Mouse (Mus musculus): ENCODE data around the gene Uba52. TPM values are rescaled to one million over a fixed set of nuclear protein-coding genes. Genes with fewer than 3 reads are reported as not detected.

The Uba52 gene
- total RNA-seq, 2 experiments from 2014 or later: 3,244 to 5,307 TPM

DNA sequence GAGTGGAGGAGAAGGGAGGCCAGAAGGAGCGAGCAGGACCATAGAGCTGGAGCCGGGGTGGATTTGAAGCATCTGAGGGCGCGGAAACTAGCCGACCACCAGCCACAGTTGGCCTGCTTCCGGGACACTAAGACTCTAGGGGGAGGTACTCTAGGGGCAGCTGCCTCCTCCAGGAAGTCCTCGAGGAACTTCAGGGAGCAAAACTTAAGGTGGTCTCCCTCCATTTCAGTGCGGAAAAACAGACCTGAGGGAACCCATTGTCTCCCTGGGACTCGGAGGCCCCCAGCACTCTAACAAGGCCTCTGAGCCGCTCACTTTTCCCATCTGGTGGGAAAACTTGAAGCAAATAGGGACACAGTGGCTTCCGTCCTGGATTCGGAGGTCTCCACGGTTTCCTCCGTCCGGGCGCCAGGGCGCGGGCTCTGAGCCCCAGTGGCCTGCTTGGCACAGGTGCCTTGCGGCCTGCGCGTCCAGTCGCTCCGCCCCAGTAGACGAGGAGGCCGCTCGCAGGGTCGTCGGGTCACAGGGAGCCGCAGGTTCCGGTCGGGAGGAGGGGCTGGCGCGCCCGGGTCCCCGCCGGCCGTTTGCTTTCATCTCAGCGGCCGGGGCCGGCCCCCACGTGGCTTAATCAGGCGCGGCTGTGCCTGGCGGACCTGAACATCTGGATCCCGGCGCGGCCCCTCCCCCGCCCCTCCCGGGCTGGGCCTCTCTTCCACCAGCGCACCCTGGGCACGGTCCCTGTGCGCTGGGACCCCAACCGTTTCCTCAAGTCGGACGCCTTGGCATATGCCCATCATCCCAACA, 22.4 kb downstream of the Uba52 start:
- ATAC-seq (replicated peaks; ENCODE audit: poor library complexity): peak; percentile 29; the same call in 1 of the 2 replicates

- no peak for ATAC-seq (replicated peaks; ENCODE audit: poor library complexity)
Observed at GRCm38 (mm10) chr8:70486941-70487520, 23.6 kb downstream of the Uba52 start, which contains the start of gene Tmem59l. Tmem59l (minus strand) TSS chr8:70487358.

DNA sequence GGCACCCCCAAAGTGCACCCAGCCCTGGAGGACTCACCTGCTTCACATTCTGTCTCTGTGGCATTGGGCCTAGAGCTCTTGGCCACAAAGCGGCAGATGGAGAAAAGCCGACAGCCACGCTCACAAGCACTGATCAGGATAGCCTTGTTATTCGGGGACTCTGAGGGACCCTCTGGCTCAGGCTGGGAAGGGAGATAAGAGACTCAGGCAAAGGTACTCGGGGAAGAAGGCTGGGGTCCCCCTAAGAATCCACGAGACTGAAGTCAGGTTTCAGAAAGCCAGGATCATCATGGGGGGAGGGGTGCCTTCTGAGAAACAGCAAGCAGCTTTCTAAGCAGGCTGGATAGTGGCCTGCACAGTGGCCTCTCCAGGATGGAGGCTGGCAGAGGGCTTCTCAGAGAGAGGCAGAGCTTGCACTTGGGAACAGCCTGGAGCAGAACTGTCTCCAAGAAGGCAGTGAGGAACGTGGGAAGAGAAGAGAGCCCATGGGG, 24.4 kb downstream of the Uba52 start:
- ATAC-seq (replicated peaks; ENCODE audit: poor library complexity): no peak

GRCm38 (mm10) chr8:70482943-70483342, 27.7 kb downstream of the Uba52 start:
- ATAC-seq (replicated peaks; ENCODE audit: poor library complexity): no peak

GRCm38 (mm10) chr8:70481908-70482307, 28.7 kb downstream of the Uba52 start:
- ATAC-seq (replicated peaks; ENCODE audit: poor library complexity): no peak

GRCm38 (mm10) chr8:70477269-70477982, 33.2 kb downstream of the Uba52 start:
- ATAC-seq (replicated peaks; ENCODE audit: poor library complexity): peak; percentile 53

DNA sequence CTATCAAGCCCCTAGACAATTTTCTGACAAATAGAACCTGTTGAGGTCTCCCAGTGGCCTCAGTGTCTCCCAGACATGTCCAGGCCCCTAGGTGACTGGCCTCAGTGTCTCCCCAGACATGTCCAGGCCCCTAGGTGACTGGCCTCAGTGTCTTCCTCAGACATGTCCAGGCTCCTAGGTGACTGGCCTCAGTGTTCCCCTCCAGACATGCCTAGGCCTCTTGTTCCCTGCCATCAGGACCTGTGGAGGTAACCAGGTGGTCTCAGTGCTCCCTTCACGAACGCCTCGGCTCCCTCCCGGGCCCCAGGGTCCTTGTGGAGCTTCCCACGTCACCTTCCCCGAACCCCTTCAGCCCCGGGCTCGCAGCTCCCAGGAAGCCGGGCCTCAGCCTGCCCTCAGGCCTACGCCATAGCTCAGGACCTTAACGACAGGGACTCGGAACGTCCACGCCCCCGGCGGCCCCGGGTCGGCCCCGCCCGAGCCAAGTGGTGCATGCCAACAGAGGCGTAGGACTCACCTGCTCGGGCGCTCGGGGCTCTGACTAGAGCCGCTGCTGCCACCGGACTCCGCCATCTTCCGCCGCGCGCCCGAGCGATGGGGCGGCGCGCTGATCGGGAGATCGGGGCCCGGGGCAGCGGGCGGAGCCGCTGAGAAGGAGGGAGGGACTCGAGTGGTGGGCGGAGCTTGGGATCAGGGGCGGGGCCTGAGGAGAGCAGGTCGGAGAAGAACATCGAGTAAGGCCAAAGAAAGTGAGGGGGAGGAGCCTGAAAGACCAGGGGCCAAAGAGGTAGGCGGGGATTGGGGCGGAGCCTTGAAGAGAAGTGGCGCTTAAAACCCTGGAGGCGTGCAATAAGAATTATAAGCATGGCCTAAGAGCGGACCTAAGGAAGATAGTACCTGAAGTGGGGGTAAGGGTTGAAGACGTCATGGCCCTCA, 34.0 kb downstream of the Uba52 start, which contains the start of gene Klhl26:
Klhl26 (minus strand) TSS at position 636 of the 936 bp plus-strand sequence.
- peak; percentile 93 for ATAC-seq (replicated peaks; ENCODE audit: poor library complexity)

- ATAC-seq (replicated peaks; ENCODE audit: poor library complexity): no peak
Observed at GRCm38 (mm10) chr8:70471856-70472255, 38.7 kb downstream of the Uba52 start.

GRCm38 (mm10) chr8:70469938-70470337, 40.7 kb downstream of the Uba52 start:
- ATAC-seq (replicated peaks; ENCODE audit: poor library complexity): no peak

DNA sequence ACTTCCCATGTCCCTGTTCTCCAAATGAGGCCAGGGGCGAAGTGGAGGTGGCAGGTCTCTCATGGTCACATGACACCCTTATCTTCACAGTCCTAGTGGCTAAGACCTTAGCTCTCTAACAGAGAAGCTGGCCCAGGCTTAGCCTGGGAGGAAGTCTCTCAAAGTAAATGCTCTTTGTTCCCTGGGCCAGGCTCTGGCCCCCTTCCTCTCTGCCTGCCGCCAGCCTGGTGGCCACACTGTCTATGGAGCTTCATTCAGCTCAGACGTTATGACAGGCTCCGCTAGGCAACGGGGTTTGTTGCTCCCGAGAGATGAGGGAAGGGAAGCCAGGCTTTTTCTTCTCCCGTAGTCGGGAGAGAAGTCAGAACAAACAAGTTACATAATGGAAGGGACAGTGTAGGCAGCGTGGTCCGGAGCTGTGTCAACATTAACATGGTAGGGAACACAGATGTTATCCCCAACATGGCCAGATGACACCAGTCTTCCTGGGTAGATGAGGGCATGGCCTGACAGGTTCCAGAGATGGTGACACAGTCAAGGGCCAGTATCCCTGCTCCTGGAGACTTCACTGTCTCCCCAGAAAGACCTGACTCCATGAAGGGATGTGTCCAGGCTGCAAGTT, 41.2 kb downstream of the Uba52 start:
- peak; percentile 17 for ATAC-seq (replicated peaks; ENCODE audit: poor library complexity)

- ATAC-seq (replicated peaks; ENCODE audit: poor library complexity): no peak
Observed at GRCm38 (mm10) chr8:70468733-70469132, 41.9 kb downstream of the Uba52 start.

GRCm38 (mm10) chr8:70467907-70468306, 42.7 kb downstream of the Uba52 start:
- no peak for ATAC-seq (replicated peaks; ENCODE audit: poor library complexity)

DNA sequence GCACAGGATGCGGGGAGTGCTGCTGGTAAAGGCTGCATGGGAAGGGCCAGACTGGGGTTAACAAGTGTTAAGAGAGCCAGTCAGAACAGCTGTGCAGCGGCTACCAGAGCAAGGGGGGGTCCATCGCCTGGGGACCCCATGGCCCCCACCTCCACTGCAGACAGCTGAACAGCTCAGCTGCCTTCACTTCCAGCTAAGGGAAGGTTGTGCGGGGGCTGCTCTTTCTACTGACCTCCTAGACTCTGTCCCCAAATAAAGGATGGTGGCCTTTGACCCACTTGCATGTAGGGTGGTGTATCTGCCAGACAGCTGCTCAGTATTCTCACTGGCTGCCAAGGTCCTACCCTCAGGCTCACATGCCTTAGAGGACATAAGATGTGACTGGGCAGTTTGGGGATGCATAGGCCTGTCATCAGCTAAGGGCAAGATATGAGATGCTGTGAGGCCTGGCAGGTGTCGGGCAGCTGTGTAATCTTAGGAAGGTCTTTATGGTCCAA, 43.3 kb downstream of the Uba52 start:
- ATAC-seq (replicated peaks; ENCODE audit: poor library complexity): no peak

- no peak for ATAC-seq (replicated peaks; ENCODE audit: poor library complexity)
Observed at GRCm38 (mm10) chr8:70466771-70467170, 43.8 kb downstream of the Uba52 start.

DNA sequence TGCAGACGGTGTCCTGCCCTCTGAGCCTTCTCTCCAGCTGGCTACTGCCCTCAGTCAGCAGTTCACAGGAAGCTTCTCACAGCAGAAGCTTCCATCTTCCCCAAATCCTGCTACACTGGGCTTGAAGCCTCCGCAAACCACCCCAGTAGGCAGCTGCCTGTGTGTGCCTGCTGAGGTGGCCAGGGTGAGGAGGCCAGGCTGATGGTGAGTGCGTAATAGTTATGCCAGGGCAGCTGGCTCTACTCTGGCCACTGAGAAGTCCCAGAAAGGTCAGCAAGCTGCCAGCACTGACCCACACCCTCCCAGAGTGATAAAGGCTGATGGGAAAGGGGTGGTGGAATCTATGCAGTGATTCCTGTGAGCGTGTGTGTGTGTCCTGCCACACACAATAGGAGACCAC, 44.3 kb downstream of the Uba52 start:
- ATAC-seq (replicated peaks; ENCODE audit: poor library complexity): no peak

- no peak for ATAC-seq (replicated peaks; ENCODE audit: poor library complexity)
Observed at GRCm38 (mm10) chr8:70465701-70466100, 44.9 kb downstream of the Uba52 start.

- no peak for ATAC-seq (replicated peaks; ENCODE audit: poor library complexity)
Observed at GRCm38 (mm10) chr8:70464162-70464561, 46.4 kb downstream of the Uba52 start.

- no peak for ATAC-seq (replicated peaks; ENCODE audit: poor library complexity)
Observed at GRCm38 (mm10) chr8:70463306-70463705, 47.3 kb downstream of the Uba52 start.

GRCm38 (mm10) chr8:70462516-70462813, 48.1 kb downstream of the Uba52 start:
- ATAC-seq (replicated peaks; ENCODE audit: poor library complexity): no peak

All from megakaryocyte progenitor cell, adult 5-6 weeks (primary cell).